Mouse (Mus musculus) kidney, postnatal 4 days (tissue): ENCODE measurements at regions not wholly inside any gene's neighbourhood (a gene's known extent, or its start where the extent isn't known, plus 50 kb on each side); places are given as distances from the start of the nearest gene placed in this dataset.

Experiments
- DNase-seq, 2 experiments: peaks; one replicate each; pipeline ENCODE4 v3.0.0; 2021; ENCODE audit warnings: mixed read lengths in 2 of 2

DNA sequence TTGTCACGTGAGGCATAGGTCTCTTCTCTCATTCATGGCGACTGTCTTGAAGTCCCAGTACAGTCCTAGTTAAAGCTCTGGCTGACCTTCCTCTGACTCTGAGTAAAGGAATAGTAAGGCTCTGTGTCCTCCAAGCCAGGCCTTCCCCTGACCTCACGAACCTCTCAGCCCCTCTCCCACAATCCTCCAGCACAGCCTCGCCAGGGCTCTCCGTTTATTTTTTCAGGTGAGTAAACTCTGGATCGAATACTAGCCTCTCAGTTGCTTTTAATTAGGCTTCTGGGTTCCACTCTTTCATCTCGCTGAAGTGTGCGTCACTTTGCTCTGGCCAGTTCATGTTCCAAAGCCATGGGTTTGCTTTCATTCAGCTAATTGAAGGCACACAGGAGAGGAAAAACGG lies 133.8 kb downstream of the Mylk4 start:
- DNase-seq, result no peak

DNA sequence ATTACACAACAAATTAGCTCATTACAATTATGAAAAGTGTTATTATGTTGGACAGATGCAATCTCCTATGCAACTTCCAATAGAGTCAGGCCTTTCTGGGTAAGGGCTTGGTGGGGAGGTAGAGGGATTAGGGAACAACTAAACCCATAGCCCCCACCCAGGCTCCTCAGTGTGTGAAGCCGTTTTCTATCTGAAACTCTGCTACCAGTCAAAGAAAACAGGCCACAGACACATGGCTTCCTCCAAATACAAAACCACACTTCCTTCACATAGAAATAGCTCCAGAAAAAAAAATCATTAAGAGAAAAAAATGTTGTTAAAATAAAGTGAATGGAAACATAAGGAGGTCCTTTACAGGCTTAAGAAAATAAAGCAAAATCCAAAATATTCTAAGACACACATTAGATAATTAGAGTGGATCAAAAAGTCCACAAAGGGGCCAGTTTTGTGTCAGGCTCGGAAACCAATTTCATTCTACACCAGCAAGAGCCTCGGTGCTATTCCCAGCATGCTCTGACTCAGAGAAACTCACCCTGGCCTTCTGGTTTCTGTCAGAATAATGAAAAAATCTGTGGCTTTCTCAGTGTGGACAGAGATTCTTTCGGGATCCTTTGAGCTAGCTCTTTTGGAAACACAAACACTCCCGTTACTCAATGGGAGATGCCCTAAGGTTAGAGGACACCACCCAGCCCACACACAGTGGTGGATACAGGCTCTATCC lies 140.6 kb downstream of the Mylk4 start:
- DNase-seq, result peak; percentile 9 to 10

DNA sequence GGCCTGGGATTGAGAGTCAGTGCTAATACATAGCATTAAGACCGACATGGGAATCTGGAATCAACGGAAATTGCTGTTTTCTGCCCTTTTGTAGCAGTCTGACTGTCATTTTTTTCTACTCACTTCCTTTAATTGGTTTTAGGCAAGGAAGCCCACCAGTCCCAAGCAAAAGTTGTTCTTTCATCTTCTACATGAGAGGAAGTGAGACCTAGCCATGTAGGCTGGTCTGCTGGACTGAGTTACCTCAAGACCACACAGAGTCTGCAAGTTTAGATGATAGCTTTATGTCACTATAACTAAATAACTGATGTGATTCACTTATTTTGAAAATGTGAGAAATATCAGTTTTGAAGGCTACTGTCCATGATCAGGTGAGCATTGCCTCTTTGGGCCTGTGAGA lies 142.8 kb downstream of the Mylk4 start:
- DNase-seq, result no peak

DNA sequence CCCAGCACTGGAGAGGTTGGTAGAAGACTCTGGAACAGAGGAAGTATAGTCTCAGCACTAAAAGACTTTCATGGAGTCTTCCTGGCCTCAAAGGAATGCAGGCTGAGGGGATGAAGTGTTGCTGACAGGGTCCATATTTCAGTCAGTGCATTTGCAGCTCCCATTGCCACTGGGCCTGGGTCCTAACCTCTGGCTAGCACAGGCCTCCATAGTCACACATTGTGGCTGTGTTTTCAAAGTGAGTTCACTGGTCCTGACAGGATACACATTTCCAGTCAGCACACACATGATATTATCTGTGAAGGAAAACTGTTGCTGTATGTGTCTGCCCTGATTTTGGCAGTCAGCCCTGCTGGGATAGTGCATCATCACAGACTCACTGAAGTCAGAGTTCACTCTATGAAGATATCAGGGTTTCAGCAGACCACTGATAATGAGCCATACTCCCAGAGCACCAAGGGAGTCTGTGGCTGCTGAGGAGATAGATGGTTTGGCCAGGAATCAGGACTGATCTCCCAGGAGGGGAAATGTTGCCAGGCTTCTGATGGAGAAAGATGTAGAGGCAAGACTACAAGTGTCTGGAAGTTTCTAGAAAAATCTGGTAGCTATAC lies 153.5 kb downstream of the Mylk4 start:
- DNase-seq, result peak; percentile 17 to 27

GRCm38 (mm10) chr13:32613916-32614315 lies 169.8 kb downstream of the Mylk4 start:
- no peak for DNase-seq

GRCm38 (mm10) chr13:32611551-32612295 lies 172.0 kb downstream of the Mylk4 start:
- DNase-seq, result peak; percentile 49 to 70

- DNase-seq, result no peak
These were observed 172.8 kb downstream of the Mylk4 start for GRCm38 (mm10) chr13:32610970-32611369.

DNA sequence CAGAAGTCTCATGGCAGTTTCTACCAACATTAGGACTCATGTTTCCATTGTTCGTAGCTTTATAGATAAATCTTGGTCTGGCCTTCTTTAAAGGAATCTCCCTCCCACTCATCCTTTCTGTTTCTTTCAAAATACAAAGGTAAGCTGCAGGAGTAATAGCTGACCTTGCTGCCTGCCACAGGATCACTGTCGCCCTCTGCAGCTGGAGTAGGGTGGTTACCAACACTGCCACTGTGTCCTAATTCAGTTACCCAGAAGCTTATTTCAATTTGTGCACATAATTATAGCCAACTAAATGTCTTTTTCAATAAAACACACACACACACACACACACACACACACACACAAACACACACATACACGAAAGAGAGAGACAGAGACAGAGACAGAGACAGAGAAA lies 175.3 kb downstream of the Mylk4 start:
- DNase-seq, result peak; percentile 20 to 37

DNA sequence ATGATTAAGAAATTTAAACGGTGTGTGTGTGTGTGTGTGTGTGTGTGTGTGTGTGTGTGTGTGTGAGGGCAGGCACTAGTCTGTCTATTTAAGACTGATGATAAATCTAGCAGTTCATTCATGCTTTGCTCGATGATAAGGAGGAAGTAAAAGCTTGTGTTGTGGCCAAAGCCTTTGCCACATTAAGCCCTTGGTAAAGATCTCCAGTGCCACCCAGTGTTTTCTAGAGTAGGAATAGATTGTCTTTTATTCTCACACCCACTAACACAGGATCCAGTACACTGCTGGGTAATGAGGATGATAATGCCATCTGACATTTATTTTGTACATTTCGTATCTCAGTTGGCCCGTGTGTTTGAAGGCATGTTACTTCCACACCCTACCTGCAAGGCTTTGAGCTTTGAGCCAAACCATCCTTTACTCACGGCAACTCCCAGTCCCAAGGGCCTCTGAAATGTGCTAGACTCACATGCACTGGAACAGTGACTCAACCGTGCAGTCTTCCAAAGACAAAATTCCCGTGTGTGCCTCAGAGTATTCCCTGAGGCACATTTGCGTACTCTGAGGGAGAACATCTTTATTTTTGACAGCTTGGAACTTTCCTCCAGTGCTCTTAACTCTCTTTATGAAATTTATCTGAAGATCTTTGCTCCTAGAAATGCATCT lies 179.7 kb downstream of the Mylk4 start:
- no peak for DNase-seq

- DNase-seq, result peak in 1 of 2 experiments; percentile 24
These were observed 182.4 kb downstream of the Mylk4 start for GRCm38 (mm10) chr13:32601315-32601714.

GRCm38 (mm10) chr13:32593611-32594010 lies 190.1 kb downstream of the Mylk4 start:
- DNase-seq, result no peak

DNA sequence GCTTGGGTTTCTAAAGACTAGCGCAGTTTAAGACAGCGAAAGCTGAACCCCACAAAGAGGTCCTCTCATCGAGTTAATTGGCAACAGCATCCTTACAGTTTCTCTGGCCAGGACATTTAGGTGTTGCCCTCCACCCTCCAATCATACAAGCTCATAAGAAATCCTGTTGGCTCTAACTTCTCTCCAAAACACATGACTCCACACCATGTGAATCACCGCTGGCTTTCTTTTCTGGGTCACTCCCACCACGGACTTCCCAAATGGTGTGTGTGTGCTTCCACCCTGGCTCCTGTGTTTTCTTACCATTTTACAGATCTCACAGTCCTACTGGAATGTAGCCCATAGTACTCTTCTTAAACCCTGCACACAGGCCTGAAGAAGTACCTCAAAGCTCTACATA lies 190.6 kb downstream of the Mylk4 start:
- DNase-seq, result no peak

DNA sequence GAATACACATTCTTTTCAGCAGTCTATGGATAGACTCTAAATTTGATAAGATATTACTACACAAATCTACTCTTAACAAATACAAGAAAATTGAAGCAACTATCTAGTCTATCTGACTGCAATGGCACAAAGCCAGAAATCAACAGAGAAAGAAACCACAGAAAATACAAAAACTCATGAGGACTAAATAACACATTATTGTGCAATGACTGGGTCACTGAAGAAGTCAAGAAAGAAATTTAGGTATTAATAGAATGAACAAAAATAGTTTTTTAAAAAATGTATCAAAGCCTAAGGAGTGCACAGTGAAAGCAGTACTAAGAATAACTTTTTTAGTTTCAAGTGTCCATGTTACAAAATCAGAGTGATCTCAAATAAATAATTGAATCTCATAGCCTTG lies 202.2 kb downstream of the Mylk4 start:
- DNase-seq, result no peak

GRCm38 (mm10) chr13:32567850-32568249 lies 215.9 kb downstream of the Mylk4 start:
- DNase-seq, result no peak

DNA sequence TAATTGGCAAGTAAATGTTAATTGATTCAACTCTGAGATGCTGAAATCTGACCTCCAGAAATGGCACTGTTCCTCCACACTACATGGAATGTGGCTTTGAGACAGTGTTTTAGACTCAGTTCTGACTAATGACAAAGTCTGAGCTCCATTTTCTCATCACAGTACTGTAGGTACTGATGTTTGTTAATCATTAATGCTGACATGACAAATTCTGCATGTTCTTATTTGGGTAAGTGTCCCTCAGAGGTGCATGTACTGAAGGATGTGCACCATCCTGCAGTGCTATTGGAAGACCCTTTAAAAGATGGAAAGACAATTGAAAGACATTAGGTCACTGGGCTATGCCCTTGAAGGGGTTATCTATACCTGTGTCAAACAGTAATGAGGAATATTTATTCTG lies 222.1 kb upstream of the Gmds start:
- DNase-seq, result no peak

GRCm38 (mm10) chr13:32556396-32556795 lies 217.9 kb upstream of the Gmds start:
- DNase-seq, result no peak

DNA sequence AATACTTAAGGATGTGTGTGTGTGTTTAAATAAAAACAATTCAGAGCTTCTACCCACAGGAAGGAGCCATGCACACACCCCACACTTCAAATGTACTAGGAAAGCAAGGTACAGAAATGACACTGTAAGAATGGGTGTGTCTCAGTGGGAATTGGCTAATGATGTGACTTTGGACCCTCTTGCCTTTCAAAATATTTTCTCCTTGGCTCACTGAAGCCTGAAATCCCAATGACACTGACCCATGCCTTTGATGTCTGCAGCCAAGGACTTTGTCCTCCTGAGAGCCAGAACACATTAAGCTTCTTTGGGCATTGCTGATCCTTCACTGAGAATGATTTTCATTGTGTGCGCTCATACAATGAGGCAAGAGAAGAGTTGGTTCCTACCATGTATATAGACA lies 216.5 kb upstream of the Gmds start:
- DNase-seq, result peak in 1 of 2 experiments; percentile 14

DNA sequence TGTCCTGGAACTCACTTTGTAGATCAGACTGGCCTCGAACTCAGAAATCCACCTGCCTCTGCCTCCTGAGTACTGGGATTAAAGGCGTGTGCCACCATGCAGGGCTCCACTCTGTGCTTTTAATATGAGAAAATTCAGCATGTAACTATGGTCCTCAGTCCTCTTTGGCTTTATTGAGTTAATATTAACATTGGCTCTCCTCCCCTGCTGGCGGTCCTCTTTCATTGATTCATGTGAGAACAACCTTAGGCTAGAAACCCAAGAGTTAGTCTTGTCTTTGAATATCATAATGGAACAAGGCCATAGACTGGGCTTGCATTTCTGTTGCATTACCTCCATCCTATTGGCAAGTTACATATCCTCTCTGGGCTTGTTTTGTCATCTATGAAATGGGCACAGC lies 216.1 kb upstream of the Gmds start:
- DNase-seq, result no peak

GRCm38 (mm10) chr13:32553136-32553535 lies 214.6 kb upstream of the Gmds start:
- no peak for DNase-seq

DNA sequence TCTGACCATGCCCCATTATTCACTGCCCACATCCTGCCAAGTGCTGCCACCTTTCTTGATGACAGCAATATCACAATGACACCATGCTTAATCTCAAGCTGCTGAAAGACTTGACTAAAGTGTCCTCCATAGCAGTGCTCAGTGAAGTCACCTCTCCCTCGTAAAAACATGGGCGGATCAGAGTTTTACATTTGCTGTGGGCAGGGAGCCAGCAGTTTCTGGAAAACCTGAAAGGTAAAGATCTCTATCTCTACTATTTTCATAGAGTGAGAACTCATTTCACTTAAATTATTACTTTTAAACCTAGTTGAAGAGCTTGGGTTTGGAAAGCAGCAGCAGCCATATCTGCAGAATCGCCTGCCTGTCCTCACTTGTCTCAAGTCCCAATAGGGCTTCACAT lies 211.6 kb upstream of the Gmds start:
- peak in 1 of 2 experiments; percentile 7 for DNase-seq

DNA sequence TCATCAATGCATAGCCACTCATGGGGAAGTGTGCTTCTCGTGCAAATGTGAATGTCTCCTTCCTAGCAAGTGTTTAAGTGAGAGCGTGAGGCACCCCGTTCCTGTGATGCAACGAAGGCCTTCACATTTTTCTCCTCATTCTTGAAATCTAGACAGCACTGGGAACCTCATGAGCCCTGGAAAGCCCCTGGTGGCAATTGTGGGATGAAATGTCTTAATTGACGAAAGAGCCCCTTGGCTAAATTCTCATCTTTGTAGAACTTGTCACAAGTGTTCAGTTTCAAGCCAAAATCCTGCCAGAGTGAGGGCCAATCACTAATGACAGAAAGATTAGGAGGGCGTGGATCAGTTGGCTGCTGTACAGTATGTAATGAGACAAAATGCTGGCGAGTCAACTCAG lies 208.6 kb upstream of the Gmds start:
- DNase-seq, result no peak

- no peak for DNase-seq
These were observed 206.6 kb upstream of the Gmds start for GRCm38 (mm10) chr13:32544986-32545740.

GRCm38 (mm10) chr13:32541611-32542010 lies 203.1 kb upstream of the Gmds start:
- no peak for DNase-seq
